Mouse (Mus musculus) kidney, embryonic 15.5 days (tissue): Measurements from ENCODE around the gene Abi1. TPM values are rescaled to one million over a fixed set of nuclear protein-coding genes. Genes with fewer than 3 reads are reported as not detected.
"Not testable (repeated sequence)": the region's sequence is repeated elsewhere in the genome, so short reads cannot be mapped to it uniquely, and the experiment has no call there.

ENCODE experiments used
- ATAC-seq: fragments of 200-750 bp; cut with Nextera tagmentation; replicated peaks from 2 replicates; pipeline ENCODE4 v1.8.0; 2017; ENCODE audit warnings: moderate TSS enrichment; ENCODE audit not compliant: low FRiP score
- H3K27ac ChIP-seq: fragments of 300-500 bp; sonication (generic); 2 replicates; pipeline ENCODE4 v1.5.1; 2015; ENCODE audit warnings: mild to moderate bottlenecking, inconsistent platforms
- H3K27me3 ChIP-seq: fragments of 300-500 bp; sonication (generic); 2 replicates; pipeline ENCODE4 v1.6.1; 2015; ENCODE audit warnings: inconsistent platforms
- H3K36me3 ChIP-seq: fragments of 300-500 bp; sonication (generic); 2 replicates; pipeline ENCODE4 v1.6.1; 2015; ENCODE audit warnings: inconsistent platforms
- H3K4me1 ChIP-seq: fragments of 300-500 bp; sonication (generic); 2 replicates; pipeline ENCODE4 v1.6.1; 2015; ENCODE audit warnings: inconsistent platforms
- H3K4me2 ChIP-seq: fragments of 300-500 bp; sonication (generic); 2 replicates; pipeline ENCODE4 v1.6.1; 2015; ENCODE audit warnings: moderate library complexity, mild to moderate bottlenecking, inconsistent platforms
- H3K4me3 ChIP-seq: fragments of 300-500 bp; sonication (generic); replicated peaks from 2 replicates; pipeline ENCODE4 v1.5.1; 2015; ENCODE audit warnings: mild to moderate bottlenecking, inconsistent platforms
- H3K9ac ChIP-seq: fragments of 300-500 bp; sonication (generic); 2 replicates; pipeline ENCODE4 v1.6.1; 2015; ENCODE audit warnings: mild to moderate bottlenecking, inconsistent platforms
- H3K9me3 ChIP-seq: fragments of 300-500 bp; sonication (generic); replicated peaks from 2 replicates; pipeline ENCODE4 v1.6.1; 2016; ENCODE audit warnings: inconsistent platforms
- WGBS: fragments of 180-500 bp; shearing (Covaris S2); methylation state at CpG from one replicate; pipeline ENCODE4 v1.1.7; 2015; ENCODE audit warnings: mixed read lengths; 5-methylcytosine and 5-hydroxymethylcytosine counted together
- polyA plus RNA-seq: library from polyadenylated mRNA; unstranded; fragments of >200 nt; fragmentation: Nextera tagmentation; extraction: Ambion mirVana; gene quantifications from 2 replicates; pipeline ENCODE4 v1.2.1, GENCODE M21; 2015

Abi1 gene
- polyA plus RNA-seq, 1 experiment from 2014 or later, result 47.6 TPM

DNA sequence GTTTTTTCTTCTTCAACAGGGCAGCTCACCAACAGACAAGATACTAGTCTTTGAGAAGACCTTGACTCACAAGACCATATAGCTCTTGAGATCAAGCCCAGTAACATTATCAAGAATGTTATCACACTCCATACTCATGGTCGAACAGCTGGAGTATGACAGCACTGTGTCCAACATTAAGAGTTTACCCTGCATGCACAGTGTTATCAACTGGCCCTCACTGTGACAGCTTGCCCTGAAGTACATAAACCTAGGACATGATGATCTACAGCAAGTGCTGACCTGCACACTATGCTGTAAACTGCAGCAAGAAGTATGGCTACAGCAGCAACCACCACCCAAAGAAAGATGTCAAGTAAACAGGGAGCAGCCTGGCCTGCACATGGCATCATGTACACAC, 13.7 kb downstream of the Abi1 start:
- Histone ChIP-seq H3K4me1 (peaks cover 4% of the 10 kb centered on the region; the same call in 1 of the 2 replicates), H3K27me3 (no peaks in the 10 kb centered on the region), H3K27ac (no peak overlapping the region), H3K4me2 (no peak overlapping the region), H3K9ac (no peak overlapping the region), H3K4me3 (no peak overlapping the region), H3K36me3 (peaks cover 10% of the 10 kb centered on the region), H3K9me3 (no peaks in the 10 kb centered on the region)
- WGBS, result 71% methylated on average over 1 of the region's 1 CpGs
- ATAC-seq, result no peak

GRCm38 (mm10) chr2:23023714-23024282, 16.2 kb downstream of the Abi1 start:
- Histone ChIP-seq H3K4me2 (no peak overlapping the region), H3K36me3 (0 out of 2 replicates have a peak, but pooled peaks cover 4% of the 10 kb centered on the region), H3K9me3 (no peaks in the 10 kb centered on the region; the same call in 1 of the 2 replicates), H3K4me1 (peaks cover 4% of the 10 kb centered on the region; the same call in 1 of the 2 replicates), H3K27ac (no peak overlapping the region), H3K9ac (no peak overlapping the region), H3K27me3 (no peaks in the 10 kb centered on the region), H3K4me3 (no peak overlapping the region)
- WGBS, result 78% methylated on average over 4 of the region's 4 CpGs
- no peak for ATAC-seq

DNA sequence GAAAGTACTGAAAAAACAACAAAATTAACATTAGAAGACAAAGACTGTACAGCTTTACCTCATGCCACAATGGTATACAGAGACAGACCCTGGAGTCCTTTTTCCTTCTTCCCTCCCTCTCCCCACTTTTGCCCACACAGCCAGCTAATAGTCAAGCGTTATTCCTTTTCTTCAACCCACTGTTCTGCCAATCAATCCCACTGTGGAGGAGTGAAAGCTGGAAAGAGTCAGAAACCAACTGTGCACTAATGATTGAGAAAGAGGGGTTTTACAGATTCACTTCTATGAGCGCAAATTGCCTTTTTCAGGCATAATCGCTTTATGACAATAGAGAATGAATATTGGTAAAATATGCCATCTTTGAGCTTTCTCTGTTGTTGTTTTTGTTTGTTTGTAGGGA, 17.0 kb downstream of the Abi1 start:
- Histone ChIP-seq H3K27me3 (no peaks in the 10 kb centered on the region), H3K4me2 (no peak overlapping the region), H3K9me3 (no peaks in the 10 kb centered on the region; the same call in 1 of the 2 replicates), H3K9ac (no peak overlapping the region), H3K27ac (no peak overlapping the region), H3K4me1 (peaks cover 4% of the 10 kb centered on the region; the same call in 1 of the 2 replicates), H3K36me3 (0 out of 2 replicates have a peak, but pooled peaks cover 4% of the 10 kb centered on the region), H3K4me3 (no peak overlapping the region)
- WGBS, result 85% methylated on average over 3 of the region's 3 CpGs
- ATAC-seq, result no peak

GRCm38 (mm10) chr2:23021721-23022120, 18.3 kb downstream of the Abi1 start:
- no peak overlapping the region for H3K27ac ChIP-seq
- 33% methylated on average over 4 of the region's 4 CpGs for WGBS
- peaks cover 4% of the 10 kb centered on the region; the same call in 1 of the 2 replicates for H3K4me1 ChIP-seq
- H3K9ac ChIP-seq, result no peak overlapping the region
- H3K4me3 ChIP-seq, result no peak overlapping the region
- H3K9me3 ChIP-seq, result no peaks in the 10 kb centered on the region; the same call in 1 of the 2 replicates
- no peaks in the 10 kb centered on the region for H3K27me3 ChIP-seq
- no peak overlapping the region for H3K4me2 ChIP-seq
- 0 out of 2 replicates have a peak, but pooled peaks cover 4% of the 10 kb centered on the region for H3K36me3 ChIP-seq
- no peak for ATAC-seq

GRCm38 (mm10) chr2:23021320-23021719, 18.7 kb downstream of the Abi1 start:
- Histone ChIP-seq H3K4me3 (no peak overlapping the region), H3K4me2 (no peak overlapping the region), H3K9me3 (no peaks in the 10 kb centered on the region; the same call in 1 of the 2 replicates), H3K36me3 (0 out of 2 replicates have a peak, but pooled peaks cover 4% of the 10 kb centered on the region), H3K27ac (no peak overlapping the region), H3K27me3 (no peaks in the 10 kb centered on the region), H3K4me1 (peaks cover 7% of the 10 kb centered on the region; the same call in 1 of the 2 replicates), H3K9ac (no peak overlapping the region)
- no peak for ATAC-seq
- WGBS, result 88% methylated on average over 4 of the region's 4 CpGs

DNA sequence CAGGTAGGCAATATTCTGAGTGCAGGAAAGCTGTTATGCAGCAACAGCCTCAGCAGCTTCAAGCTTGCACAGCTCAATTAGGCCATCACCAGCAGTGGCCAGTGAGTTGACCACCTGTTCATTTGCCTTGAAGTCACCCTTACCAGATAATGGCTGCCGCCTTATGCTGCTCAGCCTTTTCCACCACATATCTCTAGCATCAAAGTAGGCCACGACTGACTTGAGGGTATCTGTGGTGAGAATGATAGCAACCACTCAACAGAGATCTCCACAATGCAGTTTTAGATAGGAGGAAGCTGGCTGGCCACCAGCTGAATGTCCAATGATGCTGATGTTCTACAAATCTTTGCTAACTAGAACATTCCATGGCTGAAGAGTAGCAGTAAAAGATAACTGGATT, 20.9 kb downstream of the Abi1 start:
- H3K27me3 ChIP-seq, result no peaks in the 10 kb centered on the region
- 88% methylated on average over 2 of the region's 2 CpGs for WGBS
- no peak overlapping the region for H3K4me3 ChIP-seq
- H3K36me3 ChIP-seq, result 0 out of 2 replicates have a peak, but pooled peaks cover 4% of the 10 kb centered on the region
- H3K4me1 ChIP-seq, result peaks cover 20% of the 10 kb centered on the region
- no peak overlapping the region for H3K27ac ChIP-seq
- ATAC-seq, result no peak
- H3K9ac ChIP-seq, result no peak overlapping the region
- no peak overlapping the region for H3K4me2 ChIP-seq
- no peaks in the 10 kb centered on the region; the same call in 1 of the 2 replicates for H3K9me3 ChIP-seq

GRCm38 (mm10) chr2:23016121-23016520, 23.9 kb downstream of the Abi1 start:
- H3K27ac ChIP-seq, result no peak overlapping the region
- H3K4me1 ChIP-seq, result peaks cover 17% of the 10 kb centered on the region
- 72% methylated on average over 3 of the region's 3 CpGs for WGBS
- no peak overlapping the region for H3K4me3 ChIP-seq
- H3K9ac ChIP-seq, result no peak overlapping the region
- H3K36me3 ChIP-seq, result 0 out of 2 replicates have a peak, but pooled peaks cover 4% of the 10 kb centered on the region
- H3K4me2 ChIP-seq, result no peak overlapping the region
- no peaks in the 10 kb centered on the region for H3K27me3 ChIP-seq
- H3K9me3 ChIP-seq, result no peaks in the 10 kb centered on the region; the same call in 1 of the 2 replicates
- ATAC-seq, result no peak

DNA sequence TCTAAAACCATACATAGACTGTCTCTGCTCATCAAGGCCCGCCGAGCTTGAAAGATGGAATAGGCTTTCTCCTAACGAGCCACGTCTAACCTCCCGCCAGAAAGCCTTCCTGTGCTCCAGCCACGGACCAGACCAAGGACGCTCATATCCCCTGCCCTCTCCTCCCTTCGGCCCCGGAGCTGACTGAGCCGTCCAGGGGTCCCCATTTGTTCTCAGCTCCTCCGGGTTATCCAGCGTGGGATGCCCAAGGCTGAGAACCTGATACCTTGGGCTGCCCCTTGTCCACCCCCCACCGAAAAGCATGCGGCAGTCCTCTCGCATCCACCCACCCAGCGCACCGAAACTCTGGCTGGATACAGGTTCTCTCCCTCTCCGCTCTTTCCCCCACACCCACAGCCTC, 24.7 kb downstream of the Abi1 start:
- H3K4me1 ChIP-seq, result peaks cover 17% of the 10 kb centered on the region
- no peaks in the 10 kb centered on the region for H3K27me3 ChIP-seq
- no peaks in the 10 kb centered on the region; the same call in 1 of the 2 replicates for H3K9me3 ChIP-seq
- peak; percentile 70; the same call in 1 of the 2 replicates for ATAC-seq
- no peak overlapping the region for H3K4me2 ChIP-seq
- 43% methylated on average over 18 of the region's 18 CpGs for WGBS
- 0 out of 2 replicates have a peak, but pooled peaks cover 4% of the 10 kb centered on the region for H3K36me3 ChIP-seq
- no peak overlapping the region for H3K4me3 ChIP-seq
- H3K27ac ChIP-seq, result no peak overlapping the region
- no peak overlapping the region for H3K9ac ChIP-seq

- H3K36me3 ChIP-seq, H3K27ac ChIP-seq, H3K27me3 ChIP-seq, H3K9me3 ChIP-seq, H3K4me3 ChIP-seq, H3K9ac ChIP-seq, H3K4me2 ChIP-seq: not testable (repeated sequence)
- peak; percentile 36; the same call in 1 of the 2 replicates for ATAC-seq
- peaks cover 17% of the 10 kb centered on the region for H3K4me1 ChIP-seq
- WGBS, result 49% methylated on average over 2 of the region's 3 CpGs
These were observed 25.1 kb downstream of the Abi1 start for GRCm38 (mm10) chr2:23014935-23015334.

DNA sequence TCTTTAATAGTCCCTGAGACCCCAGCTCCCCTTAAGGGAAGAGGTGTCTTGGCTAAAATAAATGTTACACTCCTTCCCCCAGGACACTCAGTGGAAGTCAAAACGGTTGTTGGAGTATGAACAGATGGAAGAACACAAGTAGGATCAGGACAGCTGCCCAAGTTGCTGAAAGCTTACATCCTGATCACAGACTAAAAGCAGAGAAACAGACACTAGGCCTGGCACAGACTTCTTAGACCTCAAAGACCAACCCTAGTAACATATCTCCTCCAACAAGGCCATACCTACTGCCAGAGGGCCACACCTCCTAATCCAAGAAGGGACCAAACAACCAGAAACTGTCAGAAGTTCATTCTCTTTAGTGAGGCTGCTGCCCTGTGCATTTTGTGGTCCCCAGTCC, 31.8 kb downstream of the Abi1 start:
- H3K27ac ChIP-seq, result no peak overlapping the region
- H3K4me2 ChIP-seq, result no peak overlapping the region
- 0 out of 2 replicates have a peak, but pooled peaks cover 2% of the 10 kb centered on the region for H3K9me3 ChIP-seq
- no peak overlapping the region for H3K9ac ChIP-seq
- H3K36me3 ChIP-seq, result peaks cover 16% of the 10 kb centered on the region; the same call in 1 of the 2 replicates
- WGBS, result 68% methylated on average over 1 of the region's 1 CpGs
- H3K4me1 ChIP-seq, result 0 out of 2 replicates have a peak, but pooled peaks cover 6% of the 10 kb centered on the region
- no peaks in the 10 kb centered on the region for H3K27me3 ChIP-seq
- no peak for ATAC-seq
- H3K4me3 ChIP-seq, result no peak overlapping the region

GRCm38 (mm10) chr2:23007577-23007976, 32.5 kb downstream of the Abi1 start:
- H3K4me2 ChIP-seq, result no peak overlapping the region
- H3K4me1 ChIP-seq, result 0 out of 2 replicates have a peak, but pooled peaks cover 6% of the 10 kb centered on the region
- peaks cover 16% of the 10 kb centered on the region; the same call in 1 of the 2 replicates for H3K36me3 ChIP-seq
- H3K4me3 ChIP-seq, result no peak overlapping the region
- ATAC-seq, result no peak
- H3K9ac ChIP-seq, result no peak overlapping the region
- H3K27me3 ChIP-seq, result no peaks in the 10 kb centered on the region
- 0 out of 2 replicates have a peak, but pooled peaks cover 2% of the 10 kb centered on the region for H3K9me3 ChIP-seq
- no peak overlapping the region for H3K27ac ChIP-seq
- 88% methylated on average over 7 of the region's 7 CpGs for WGBS

DNA sequence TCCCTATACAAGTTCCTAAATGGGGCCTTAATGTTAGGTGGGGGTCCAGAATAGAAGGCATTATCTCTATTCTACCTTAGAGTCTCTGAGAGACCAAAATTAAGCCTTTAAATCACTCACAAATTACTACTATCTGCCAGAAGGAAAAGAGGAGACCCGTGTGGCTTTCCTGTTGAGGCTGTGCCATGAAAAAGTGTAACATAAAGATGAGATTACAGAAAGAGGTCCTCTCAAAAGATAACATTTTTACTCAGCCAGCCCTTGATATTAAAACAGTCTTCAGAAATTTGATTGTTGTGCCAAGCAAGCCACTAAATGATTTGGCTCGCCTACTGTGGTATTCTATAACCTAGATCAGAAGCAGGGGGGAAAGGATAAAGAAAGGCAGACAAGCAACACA, 32.9 kb downstream of the Abi1 start:
- Histone ChIP-seq H3K4me3 (no peak overlapping the region), H3K4me2 (no peak overlapping the region), H3K36me3 (peaks cover 16% of the 10 kb centered on the region), H3K4me1 (0 out of 2 replicates have a peak, but pooled peaks cover 6% of the 10 kb centered on the region), H3K27me3 (no peaks in the 10 kb centered on the region), H3K9ac (no peak overlapping the region), H3K9me3 (0 out of 2 replicates have a peak, but pooled peaks cover 2% of the 10 kb centered on the region), H3K27ac (no peak overlapping the region)
- WGBS, result 64% methylated on average over 2 of the region's 2 CpGs
- no peak for ATAC-seq
